Mouse (Mus musculus): ENCODE data around the gene Synpr. TPM values are rescaled to one million over a fixed set of nuclear protein-coding genes. Genes with fewer than 3 reads are reported as not detected.

Synpr gene
- polyA plus RNA-seq, 1 experiment from 2014 or later: 9.5 TPM

DNA sequence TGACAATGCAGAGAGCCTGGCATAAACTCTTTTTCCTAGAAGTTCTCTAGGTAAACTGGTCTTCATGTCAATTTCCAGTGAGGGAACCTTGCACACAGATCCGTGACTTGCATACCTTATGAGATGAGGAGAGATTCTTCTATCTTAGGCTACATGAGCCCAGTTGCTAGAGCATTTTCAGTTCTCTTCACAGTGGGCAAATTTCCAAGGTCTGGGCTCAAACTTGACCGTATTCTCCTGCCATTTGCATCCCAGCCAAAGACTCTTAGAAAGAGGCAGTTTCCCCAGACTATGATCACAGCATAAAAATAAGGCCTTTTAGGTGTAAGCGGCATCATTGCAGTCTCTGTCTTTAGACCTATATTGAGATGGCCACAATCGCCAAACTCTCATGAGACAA, 270.1 kb downstream of the Synpr start:
- H3K36me3 ChIP-seq (ENCODE audit: control insufficient read depth, insufficient read depth, low read length): no peaks in the 10 kb centered on the region
- 88% methylated on average over 4 of the region's 4 CpGs for WGBS
- no peak for DNase-seq (ENCODE audit: low spot score)

DNA sequence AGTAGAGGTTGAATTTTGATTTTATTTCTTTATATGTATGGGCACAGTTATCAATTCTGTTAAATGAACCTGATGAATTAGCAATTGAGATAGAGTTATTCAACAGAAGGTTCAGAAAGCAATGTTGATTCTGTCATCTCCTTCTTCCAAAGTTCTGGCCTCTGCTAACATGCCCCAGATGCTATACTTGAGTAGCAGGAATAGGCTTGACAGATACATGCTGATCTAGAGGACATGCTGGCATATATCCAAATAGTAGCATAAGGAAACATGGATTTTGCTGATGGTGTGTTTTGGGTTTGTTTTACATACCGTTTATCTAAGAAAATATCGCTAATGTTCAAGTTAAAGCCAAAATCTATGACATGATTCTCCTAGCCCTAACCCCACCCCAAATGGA, 273.5 kb downstream of the Synpr start:
- ATAC-seq (ENCODE audit: insufficient read depth, low FRiP score, low TSS enrichment) (no peak), DNase-seq (ENCODE audit: low spot score) (no peak)
- WGBS: 98% methylated on average over 2 of the region's 2 CpGs
- Histone ChIP-seq H3K27ac (ENCODE audit: low read depth, low read length) (no peak overlapping the region), H3K27me3 (ENCODE audit: control insufficient read depth, insufficient read depth, low read length) (no peaks in the 10 kb centered on the region), H3K9ac (ENCODE audit: low read length) (no peak overlapping the region), H3K4me3 (ENCODE audit: low read depth, low read length) (no peak overlapping the region), H3K9me3 (ENCODE audit: control insufficient read depth, low read length) (no peaks in the 10 kb centered on the region), H3K4me1 (ENCODE audit: control insufficient read depth, insufficient read depth, low read length) (no peaks in the 10 kb centered on the region), H3K4me2 (ENCODE audit: low read depth) (no peak overlapping the region), H3K36me3 (ENCODE audit: control insufficient read depth, insufficient read depth, low read length) (no peaks in the 10 kb centered on the region)

More for the DNA sequence above, 270.1 kb downstream of the Synpr start:
- ATAC-seq (ENCODE audit: insufficient read depth, low FRiP score, low TSS enrichment): no peak
- Histone ChIP-seq H3K27me3 (ENCODE audit: control insufficient read depth, insufficient read depth, low read length) (no peaks in the 10 kb centered on the region), H3K27ac (ENCODE audit: low read depth, low read length) (no peak overlapping the region), H3K9me3 (ENCODE audit: control insufficient read depth, low read length) (no peaks in the 10 kb centered on the region), H3K9ac (ENCODE audit: low read length) (no peak overlapping the region), H3K4me3 (ENCODE audit: low read depth, low read length) (no peak overlapping the region), H3K4me1 (ENCODE audit: control insufficient read depth, insufficient read depth, low read length) (no peaks in the 10 kb centered on the region), H3K4me2 (ENCODE audit: low read depth) (no peak overlapping the region)

DNA sequence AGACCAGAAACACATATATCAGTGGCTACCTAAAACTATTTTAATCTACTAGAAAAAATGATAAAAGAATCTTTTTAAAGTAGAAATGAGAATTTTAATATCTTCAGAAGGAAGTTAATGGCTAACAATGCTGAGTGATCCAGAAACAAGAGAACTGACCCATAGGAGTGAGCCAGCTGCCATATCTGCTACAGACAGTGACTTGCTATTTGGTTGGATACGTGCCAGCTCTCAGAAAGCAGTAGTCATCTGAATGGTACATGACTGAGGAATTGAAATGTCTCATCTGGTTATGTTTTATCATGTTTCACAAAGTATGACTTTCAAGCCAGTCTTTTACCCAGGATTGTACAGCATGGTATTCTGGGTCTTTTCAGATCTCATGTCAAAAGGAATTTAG, 282.7 kb downstream of the Synpr start:
- no peaks in the 10 kb centered on the region for H3K27me3 ChIP-seq (ENCODE audit: control insufficient read depth, insufficient read depth, low read length)
- 71% methylated on average over 1 of the region's 1 CpGs for WGBS

DNA sequence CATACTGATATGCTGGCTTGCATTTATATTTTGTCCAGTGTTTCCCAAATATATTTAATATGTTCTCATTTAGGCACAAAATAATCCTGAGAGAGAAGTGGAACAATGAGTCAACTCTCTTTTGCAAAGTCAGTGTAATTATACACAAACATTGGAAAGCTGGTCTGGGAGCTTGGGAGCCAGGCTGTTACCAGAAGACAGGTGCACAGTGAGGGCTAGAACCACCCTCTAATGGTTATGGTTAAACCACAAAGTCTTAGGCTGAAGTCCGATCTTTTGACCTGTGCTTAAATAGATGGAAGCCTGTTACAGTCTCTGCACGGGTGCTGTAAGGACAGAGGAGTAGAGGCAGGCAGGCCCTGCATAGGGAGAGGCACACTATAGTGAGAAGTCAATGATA, 283.4 kb downstream of the Synpr start:
- H3K4me2 ChIP-seq (ENCODE audit: low read depth): no peak overlapping the region
- H3K27ac ChIP-seq (ENCODE audit: low read depth, low read length): no peak overlapping the region
- H3K9ac ChIP-seq (ENCODE audit: low read length): no peak overlapping the region
- no peaks in the 10 kb centered on the region for H3K27me3 ChIP-seq (ENCODE audit: control insufficient read depth, insufficient read depth, low read length)
- H3K9me3 ChIP-seq (ENCODE audit: control insufficient read depth, low read length): no peaks in the 10 kb centered on the region
- no peak overlapping the region for H3K4me3 ChIP-seq (ENCODE audit: low read depth, low read length)
- DNase-seq (ENCODE audit: low spot score) (no peak), ATAC-seq (ENCODE audit: insufficient read depth, low FRiP score, low TSS enrichment) (no peak)
- no peaks in the 10 kb centered on the region for H3K4me1 ChIP-seq (ENCODE audit: control insufficient read depth, insufficient read depth, low read length)
- 83% methylated on average over 2 of the region's 2 CpGs for WGBS
- no peaks in the 10 kb centered on the region for H3K36me3 ChIP-seq (ENCODE audit: control insufficient read depth, insufficient read depth, low read length)

More for the DNA sequence above, 282.7 kb downstream of the Synpr start:
- no peaks in the 10 kb centered on the region for H3K4me1 ChIP-seq (ENCODE audit: control insufficient read depth, insufficient read depth, low read length)
- H3K4me3 ChIP-seq (ENCODE audit: low read depth, low read length): no peak overlapping the region
- no peaks in the 10 kb centered on the region for H3K9me3 ChIP-seq (ENCODE audit: control insufficient read depth, low read length)
- DNase-seq (ENCODE audit: low spot score) (no peak), ATAC-seq (ENCODE audit: insufficient read depth, low FRiP score, low TSS enrichment) (no peak)
- no peak overlapping the region for H3K4me2 ChIP-seq (ENCODE audit: low read depth)
- no peak overlapping the region for H3K27ac ChIP-seq (ENCODE audit: low read depth, low read length)
- no peaks in the 10 kb centered on the region for H3K36me3 ChIP-seq (ENCODE audit: control insufficient read depth, insufficient read depth, low read length)
- no peak overlapping the region for H3K9ac ChIP-seq (ENCODE audit: low read length)

DNA sequence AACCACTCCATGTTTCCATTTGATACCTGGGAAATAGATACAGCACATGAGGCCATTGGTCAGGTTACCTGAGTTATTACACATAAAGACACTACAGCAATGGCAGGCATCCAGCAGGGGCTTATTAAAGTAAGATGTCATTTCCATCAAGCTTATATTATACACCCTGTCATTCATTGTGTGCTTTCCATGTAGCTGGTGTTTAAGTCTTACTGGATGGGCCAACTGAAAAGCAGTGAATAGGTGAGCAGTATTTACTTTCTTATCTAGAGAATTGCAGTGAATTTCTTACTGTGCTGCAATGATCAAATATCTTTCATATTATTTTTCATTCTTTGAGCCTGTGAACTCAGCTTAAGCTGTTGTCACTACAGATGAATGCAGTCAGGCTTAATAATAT, 287.4 kb downstream of the Synpr start:
- H3K4me2 ChIP-seq (ENCODE audit: low read depth): no peak overlapping the region
- no peaks in the 10 kb centered on the region for H3K4me1 ChIP-seq (ENCODE audit: control insufficient read depth, insufficient read depth, low read length)
- no peak for ATAC-seq (ENCODE audit: insufficient read depth, low FRiP score, low TSS enrichment)
- H3K27ac ChIP-seq (ENCODE audit: low read depth, low read length): no peak overlapping the region
- H3K9me3 ChIP-seq (ENCODE audit: control insufficient read depth, low read length): no peaks in the 10 kb centered on the region
- no peak for DNase-seq (ENCODE audit: low spot score)
- no peak overlapping the region for H3K4me3 ChIP-seq (ENCODE audit: low read depth, low read length)
- no peaks in the 10 kb centered on the region for H3K27me3 ChIP-seq (ENCODE audit: control insufficient read depth, insufficient read depth, low read length)
- no peaks in the 10 kb centered on the region for H3K36me3 ChIP-seq (ENCODE audit: control insufficient read depth, insufficient read depth, low read length)
- no peak overlapping the region for H3K9ac ChIP-seq (ENCODE audit: low read length)

DNA sequence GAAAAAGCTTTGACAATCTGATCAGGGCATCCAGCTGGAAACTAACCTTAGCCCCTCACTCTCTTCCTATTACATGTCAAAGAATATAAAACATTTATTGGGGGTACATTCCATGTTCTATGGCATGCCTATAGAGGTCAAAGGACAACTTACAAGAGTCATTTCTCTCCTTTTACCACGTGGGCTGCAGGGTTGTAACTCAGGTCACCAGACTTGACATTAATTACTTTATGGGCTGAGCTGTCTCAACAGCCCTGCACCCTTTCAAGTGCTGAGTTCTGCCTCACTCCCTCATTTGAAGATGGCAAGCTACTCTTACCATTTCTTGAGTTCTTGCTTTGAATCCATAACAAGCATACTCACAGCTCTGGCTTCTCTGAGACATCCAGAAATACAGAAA, 287.9 kb downstream of the Synpr start:
- no peak for DNase-seq (ENCODE audit: low spot score)
- H3K4me1 ChIP-seq (ENCODE audit: control insufficient read depth, insufficient read depth, low read length): no peaks in the 10 kb centered on the region
- WGBS: 0% methylated on average over 1 of the region's 1 CpGs
- no peak overlapping the region for H3K27ac ChIP-seq (ENCODE audit: low read depth, low read length)
- no peak overlapping the region for H3K4me2 ChIP-seq (ENCODE audit: low read depth)
- no peaks in the 10 kb centered on the region for H3K36me3 ChIP-seq (ENCODE audit: control insufficient read depth, insufficient read depth, low read length)
- no peaks in the 10 kb centered on the region for H3K9me3 ChIP-seq (ENCODE audit: control insufficient read depth, low read length)
- no peak overlapping the region for H3K4me3 ChIP-seq (ENCODE audit: low read depth, low read length)
- H3K27me3 ChIP-seq (ENCODE audit: control insufficient read depth, insufficient read depth, low read length): no peaks in the 10 kb centered on the region
- ATAC-seq (ENCODE audit: insufficient read depth, low FRiP score, low TSS enrichment): no peak
- no peak overlapping the region for H3K9ac ChIP-seq (ENCODE audit: low read length)

DNA sequence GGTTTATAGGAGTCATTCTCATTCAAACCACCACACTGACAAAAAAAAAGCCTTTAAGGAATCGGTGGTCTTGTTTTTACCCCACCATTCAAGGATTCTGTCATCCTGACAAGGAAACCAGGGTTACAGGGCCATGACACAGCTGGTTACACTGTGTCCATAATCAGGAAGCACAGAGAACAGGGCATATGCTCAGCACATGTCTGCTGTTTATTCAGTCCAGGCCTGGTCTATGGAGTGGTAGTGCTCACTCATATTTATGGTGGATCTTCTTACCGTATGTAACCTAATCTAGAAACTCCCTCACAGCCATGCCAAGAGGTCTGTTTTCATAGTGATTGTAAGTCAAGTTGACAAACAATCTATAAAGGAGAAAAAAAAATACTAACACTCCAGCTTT, 293.5 kb downstream of the Synpr start:
- H3K36me3 ChIP-seq (ENCODE audit: control insufficient read depth, insufficient read depth, low read length): no peaks in the 10 kb centered on the region
- H3K4me2 ChIP-seq (ENCODE audit: low read depth): no peak overlapping the region
- no peak overlapping the region for H3K27ac ChIP-seq (ENCODE audit: low read depth, low read length)
- no peaks in the 10 kb centered on the region for H3K4me1 ChIP-seq (ENCODE audit: control insufficient read depth, insufficient read depth, low read length)
- H3K4me3 ChIP-seq (ENCODE audit: low read depth, low read length): no peak overlapping the region
- no peaks in the 10 kb centered on the region for H3K27me3 ChIP-seq (ENCODE audit: control insufficient read depth, insufficient read depth, low read length)
- H3K9ac ChIP-seq (ENCODE audit: low read length): no peak overlapping the region
- no peak for ATAC-seq (ENCODE audit: insufficient read depth, low FRiP score, low TSS enrichment)
- WGBS: 71% methylated on average over 2 of the region's 2 CpGs
- H3K9me3 ChIP-seq (ENCODE audit: control insufficient read depth, low read length): no peaks in the 10 kb centered on the region
- DNase-seq (ENCODE audit: low spot score): no peak

DNA sequence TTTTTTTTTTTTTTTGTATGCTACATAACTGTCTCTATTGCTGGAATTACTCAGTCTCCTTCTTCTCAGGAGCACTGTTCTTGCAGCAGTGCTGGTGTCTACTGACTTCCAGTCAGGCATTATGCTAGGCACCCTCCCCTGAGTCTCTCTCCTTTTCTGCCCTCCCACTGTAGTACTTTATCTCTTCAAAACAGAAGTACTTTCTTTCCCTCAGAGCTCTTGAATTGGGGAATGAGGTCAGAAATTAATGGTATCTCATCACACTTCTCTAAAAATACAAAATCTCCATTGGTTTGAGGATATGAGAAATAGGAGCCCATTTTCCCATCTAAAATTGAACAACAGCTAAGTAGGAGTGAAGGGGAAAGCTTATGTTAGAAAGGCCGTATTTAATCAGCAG, 294.2 kb downstream of the Synpr start:
- H3K36me3 ChIP-seq (ENCODE audit: control insufficient read depth, insufficient read depth, low read length): no peaks in the 10 kb centered on the region
- H3K27ac ChIP-seq (ENCODE audit: low read depth, low read length): no peak overlapping the region
- no peaks in the 10 kb centered on the region for H3K27me3 ChIP-seq (ENCODE audit: control insufficient read depth, insufficient read depth, low read length)
- WGBS: 76% methylated on average over 1 of the region's 1 CpGs
- DNase-seq (ENCODE audit: low spot score) (no peak), ATAC-seq (ENCODE audit: insufficient read depth, low FRiP score, low TSS enrichment) (no peak)
- H3K4me1 ChIP-seq (ENCODE audit: control insufficient read depth, insufficient read depth, low read length): no peaks in the 10 kb centered on the region
- no peak overlapping the region for H3K9ac ChIP-seq (ENCODE audit: low read length)
- H3K4me3 ChIP-seq (ENCODE audit: low read depth, low read length): no peak overlapping the region
- H3K9me3 ChIP-seq (ENCODE audit: control insufficient read depth, low read length): no peaks in the 10 kb centered on the region
- H3K4me2 ChIP-seq (ENCODE audit: low read depth): no peak overlapping the region

DNA sequence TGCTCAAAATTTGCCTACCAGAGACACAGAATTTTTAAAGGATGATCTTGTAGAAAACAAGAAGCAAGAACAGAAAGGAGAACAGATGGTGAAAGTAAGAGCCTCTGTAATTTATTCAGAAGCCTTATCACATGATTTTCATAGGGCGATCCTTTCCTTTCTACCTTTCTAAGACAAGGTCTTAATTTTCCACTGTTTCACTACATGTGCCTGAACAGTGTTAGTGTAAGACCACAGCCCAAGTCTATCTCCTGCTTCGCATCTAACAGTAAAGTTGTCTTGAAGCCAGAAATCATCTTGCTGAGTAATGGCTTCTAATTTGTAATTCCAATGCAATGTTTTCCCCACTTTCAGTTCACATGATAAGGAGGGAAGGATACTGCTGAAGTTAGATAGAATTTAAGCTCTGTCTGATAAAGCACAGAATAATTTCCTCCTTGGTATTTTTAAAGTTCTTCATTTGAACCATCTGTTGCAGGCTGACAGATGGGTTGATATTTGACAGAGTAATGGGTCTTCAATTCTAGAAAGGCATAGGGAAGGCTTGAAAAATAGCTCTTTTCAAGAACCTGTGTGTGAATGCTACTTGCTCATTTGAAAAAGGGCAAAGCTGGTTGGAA, 308.9 kb downstream of the Synpr start:
- Histone ChIP-seq H3K4me3 (ENCODE audit: low read depth, low read length) (no peak overlapping the region), H3K27me3 (ENCODE audit: control insufficient read depth, insufficient read depth, low read length) (no peaks in the 10 kb centered on the region), H3K36me3 (ENCODE audit: control insufficient read depth, insufficient read depth, low read length) (no peaks in the 10 kb centered on the region), H3K4me2 (ENCODE audit: low read depth) (no peak overlapping the region), H3K9ac (ENCODE audit: low read length) (no peak overlapping the region), H3K4me1 (ENCODE audit: control insufficient read depth, insufficient read depth, low read length) (no peaks in the 10 kb centered on the region), H3K27ac (ENCODE audit: low read depth, low read length) (no peak overlapping the region), H3K9me3 (ENCODE audit: control insufficient read depth, low read length) (no peaks in the 10 kb centered on the region)
- ATAC-seq (ENCODE audit: insufficient read depth, low FRiP score, low TSS enrichment): no peak
- 94% methylated on average over 2 of the region's 2 CpGs for WGBS
- DNase-seq (ENCODE audit: low spot score): no peak

Data from neural tube, embryonic 11.5 days (tissue).